Mouse (Mus musculus) NIH3T3 (cell line): ENCODE results near the gene Asnsd1.
A peak's percentile ranks its signal among the peaks of the same experiment; 100 is the strongest.
"Not testable (repeated sequence)": the region's sequence is repeated elsewhere in the genome, so short reads cannot be mapped to it uniquely, and the experiment has no call there.

Source experiments
- DNase-seq: peaks from one replicate; pipeline ENCODE4 v3.0.0-alpha.2; 2012; ENCODE audit warnings: low read depth

Gene Asnsd1

DNA sequence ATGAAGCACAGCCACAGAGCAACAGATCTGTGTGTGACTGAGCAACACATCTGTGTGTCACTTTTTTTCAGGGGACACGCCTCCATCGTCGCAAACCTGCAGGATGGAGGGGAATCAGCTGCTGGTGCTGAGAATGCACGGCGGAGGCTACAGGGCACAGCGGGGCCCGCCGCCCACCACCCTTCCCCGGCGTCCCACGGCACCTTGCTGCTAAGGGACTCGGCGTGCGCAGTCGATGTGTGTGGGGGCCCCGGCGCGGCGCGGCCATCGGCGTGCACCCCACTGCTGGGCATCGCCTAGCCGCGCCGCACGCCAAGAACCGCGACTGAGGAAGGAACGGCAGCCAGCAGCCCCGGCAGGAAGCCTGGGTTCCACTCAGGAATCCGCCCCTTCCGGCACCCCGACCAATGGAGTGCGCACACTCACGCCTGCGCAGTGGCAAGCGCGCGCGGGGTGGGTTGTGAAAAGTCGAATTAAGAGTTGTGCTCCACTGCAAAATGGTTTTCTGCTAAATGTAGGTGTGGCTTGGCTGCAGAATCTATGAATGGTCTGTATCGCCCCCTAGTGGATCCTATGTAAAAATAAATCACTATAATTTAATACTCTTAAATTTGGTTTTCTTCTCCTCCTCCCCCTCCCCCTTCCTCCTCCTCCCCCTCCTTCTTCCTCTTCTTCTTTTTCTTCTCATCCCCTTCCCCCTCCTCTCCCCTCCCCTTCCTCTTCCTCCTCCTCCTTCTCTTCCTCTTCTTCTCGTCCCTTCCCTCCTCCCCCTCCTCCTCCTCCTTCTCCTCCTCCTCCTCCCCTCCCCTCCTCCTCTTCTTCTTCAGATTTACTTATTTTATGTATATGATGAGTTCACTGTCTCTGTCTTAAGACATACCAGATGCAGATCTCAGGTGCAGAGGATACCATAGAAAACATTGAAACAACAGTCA is at the start of gene Asnsd1, which contains the start of the genes Asdurf and Gm28551:
Gene Asnsd1 (minus strand): TSS at position 426 of the 935 bp plus-strand sequence.
Gene Asdurf (minus strand): TSS at position 293 of the 935 bp plus-strand sequence.
Gene Gm28551 (minus strand): TSS at position 341 of the 935 bp plus-strand sequence.
- DNase-seq, result peak; percentile 99

DNA sequence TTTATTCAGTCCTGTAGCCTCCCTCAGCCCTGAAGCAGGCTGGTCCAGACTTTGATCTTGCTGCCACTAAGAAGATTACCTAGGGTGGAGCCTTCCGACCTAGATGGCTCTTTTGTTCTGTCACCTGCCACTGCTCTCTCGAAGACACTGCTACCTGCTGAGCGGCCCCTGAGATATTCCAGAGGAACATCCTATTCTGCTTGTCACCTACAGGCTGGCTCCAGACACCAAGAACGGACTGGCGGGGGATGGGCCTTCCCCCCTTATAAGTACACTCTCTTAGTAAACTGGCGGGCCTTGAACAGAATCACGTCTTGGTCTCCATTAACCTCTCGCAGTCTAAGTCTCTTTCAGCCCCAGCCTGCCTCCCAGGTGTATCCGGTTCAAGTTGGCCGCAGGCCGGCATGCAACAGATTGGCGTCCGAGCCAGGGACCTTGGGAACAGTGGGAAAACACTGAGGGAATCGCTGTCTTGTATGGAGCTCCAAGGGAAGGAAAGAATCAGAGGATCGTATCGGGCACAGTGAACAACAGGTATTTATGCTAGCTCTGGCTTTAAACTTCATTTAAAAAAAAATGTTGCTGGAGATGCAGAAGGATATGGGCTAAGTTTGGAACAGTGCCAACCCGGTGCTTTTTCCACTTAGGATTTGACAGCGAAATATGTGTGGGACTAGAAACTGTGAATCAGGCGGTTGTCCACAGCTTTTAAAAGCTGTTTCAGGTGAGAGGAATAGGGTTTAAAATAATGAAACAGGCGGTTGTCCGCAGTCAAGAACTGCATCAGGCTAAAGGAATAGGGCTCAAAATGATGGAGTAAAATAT is 41.6 kb upstream of the Asnsd1 start:
- not testable (repeated sequence) for DNase-seq

DNA sequence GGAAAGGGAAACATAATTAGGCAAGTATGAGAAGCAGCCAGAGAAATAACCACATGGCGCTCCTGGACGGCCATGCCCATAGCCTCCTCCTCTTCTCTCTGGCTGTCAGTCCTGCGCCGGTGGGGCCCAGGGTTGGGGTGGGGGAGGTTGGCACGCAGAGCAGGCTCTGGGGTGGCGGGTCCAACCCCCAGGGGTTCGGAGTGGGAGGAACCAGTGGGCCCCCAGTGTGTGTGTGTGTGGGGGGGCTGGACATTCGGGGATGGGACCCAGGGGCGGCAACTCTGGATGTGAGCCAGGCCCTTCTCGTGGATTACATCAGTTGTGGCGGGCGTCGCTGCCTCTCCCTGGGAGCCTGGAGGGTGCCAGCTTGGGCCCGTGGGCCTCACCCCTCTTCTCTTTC is 36.2 kb upstream of the Asnsd1 start:
- no peak for DNase-seq

DNA sequence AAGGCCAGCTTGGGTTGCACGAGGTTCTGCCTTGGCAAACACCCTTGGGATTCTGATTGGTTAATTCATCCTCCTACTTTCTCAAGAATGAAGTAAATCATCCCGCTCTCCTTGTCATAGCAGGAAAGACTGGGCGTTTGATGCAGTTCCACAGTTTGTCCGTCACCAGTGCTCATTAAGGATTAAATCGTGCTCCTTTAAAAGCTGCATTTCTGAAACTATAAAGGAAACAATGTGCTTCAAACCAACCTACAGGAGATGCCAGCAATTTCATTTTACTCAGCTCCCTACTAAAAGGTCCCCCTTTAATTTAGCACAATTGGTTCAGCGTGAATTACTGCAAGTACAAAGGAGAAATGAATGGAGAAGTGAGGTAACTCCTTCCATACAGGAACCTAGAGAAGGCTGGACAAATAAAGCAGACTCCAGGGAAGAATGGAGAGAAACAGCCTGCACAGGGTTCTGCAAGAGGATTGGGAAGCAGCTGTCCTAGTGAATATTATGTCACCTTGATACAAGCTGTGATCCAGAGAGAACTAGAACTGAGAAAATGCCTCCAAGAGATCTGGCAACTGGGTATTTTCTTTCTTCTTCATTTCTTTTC is 31.6 kb upstream of the Asnsd1 start:
- no peak for DNase-seq

DNA sequence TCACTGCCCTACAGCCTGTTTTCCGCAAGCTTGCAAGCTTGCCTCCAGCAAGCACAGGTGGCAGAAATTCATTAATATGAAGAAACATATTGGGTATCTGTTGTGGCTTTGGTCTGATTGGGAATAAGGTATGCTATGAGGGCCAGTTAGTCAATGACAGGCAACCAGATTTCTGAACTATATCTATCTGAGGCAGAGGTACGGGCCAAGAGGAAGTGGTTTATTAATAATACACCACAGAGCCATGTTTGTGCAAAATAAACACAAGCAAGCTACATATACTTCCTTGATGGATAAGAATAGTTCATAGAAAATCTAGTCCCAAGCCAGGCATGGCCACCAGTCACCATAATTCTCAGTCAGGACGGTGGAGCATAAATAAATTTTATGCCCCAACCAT is 25.2 kb upstream of the Asnsd1 start:
- DNase-seq, result no peak

DNA sequence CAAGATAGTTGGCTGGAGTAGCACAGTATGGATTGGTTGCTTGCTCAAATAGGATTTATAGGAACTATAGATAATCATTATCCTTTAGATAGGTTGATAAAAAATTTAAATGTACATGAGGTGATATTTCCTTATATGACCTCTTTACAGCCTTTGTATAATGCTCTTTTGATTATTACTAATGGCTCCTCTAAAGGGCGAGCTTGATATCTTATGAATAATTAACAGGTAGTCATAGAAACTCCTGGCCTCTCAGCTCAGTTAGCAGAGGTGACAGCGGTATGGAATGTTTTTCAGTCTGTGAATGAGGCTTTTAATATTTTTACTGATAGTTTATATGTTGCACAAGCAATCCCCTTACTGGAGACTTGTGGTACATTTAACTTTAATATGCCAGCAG is 23.4 kb upstream of the Asnsd1 start:
- DNase-seq, result not testable (repeated sequence)

DNA sequence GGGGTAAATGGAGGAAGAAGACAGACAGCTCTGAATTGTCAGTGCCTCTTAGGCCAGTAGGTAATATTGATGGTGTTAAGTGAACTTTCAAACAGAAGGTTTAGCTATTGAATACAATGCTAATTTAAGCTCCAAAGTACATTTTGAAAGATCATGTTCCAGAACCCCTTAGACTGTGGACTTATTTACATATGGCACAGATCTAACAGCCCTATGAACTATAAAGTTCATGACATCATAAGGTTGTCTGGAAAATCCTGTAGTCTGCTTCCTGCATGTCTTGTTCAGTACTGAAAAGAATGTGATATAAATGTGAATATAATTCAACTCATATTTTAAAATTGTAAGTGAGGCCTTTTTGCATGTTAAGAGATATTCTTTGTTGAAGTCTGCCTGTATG is 6.4 kb upstream of the Asnsd1 start:
- DNase-seq, result no peak

DNA sequence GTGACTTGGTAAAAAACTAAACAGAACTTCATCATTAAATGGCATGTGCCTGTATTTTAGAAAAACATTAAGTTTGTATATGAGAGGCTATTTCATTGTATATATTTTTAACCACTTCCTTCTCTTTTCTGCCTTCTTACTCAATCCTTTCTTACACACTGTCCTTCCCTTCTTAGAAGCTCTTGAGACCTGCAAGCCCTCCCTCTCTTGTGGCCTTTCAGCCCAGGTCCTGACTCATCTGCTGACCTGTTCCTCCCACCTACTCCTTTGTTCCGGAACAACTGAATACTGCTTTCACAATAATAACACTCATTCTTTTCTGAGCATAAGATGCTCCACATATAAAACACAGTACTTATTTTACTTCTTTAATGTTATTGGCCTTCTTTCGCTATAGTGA is 11.5 kb downstream of the Asnsd1 start:
- DNase-seq, result no peak

DNA sequence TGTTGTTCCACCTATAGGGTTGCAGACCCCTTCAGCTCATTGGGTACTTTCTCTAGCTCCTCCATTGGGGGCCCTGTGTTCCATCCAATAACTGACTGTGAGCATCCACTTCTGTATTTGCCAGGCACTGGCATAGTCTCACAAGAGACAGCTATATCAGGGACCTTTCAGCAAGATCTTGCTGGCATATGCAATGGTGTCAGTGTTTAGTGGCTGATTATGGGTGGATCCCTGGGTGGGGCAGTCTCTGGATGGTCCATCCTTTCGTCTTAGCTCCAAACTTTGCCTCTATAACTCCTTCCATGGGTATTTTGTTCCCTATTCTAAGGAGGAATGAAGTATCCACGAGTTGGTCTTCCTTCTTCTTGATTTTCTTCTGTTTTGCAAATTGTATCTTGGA is 15.1 kb downstream of the Asnsd1 start:
- not testable (repeated sequence) for DNase-seq

DNA sequence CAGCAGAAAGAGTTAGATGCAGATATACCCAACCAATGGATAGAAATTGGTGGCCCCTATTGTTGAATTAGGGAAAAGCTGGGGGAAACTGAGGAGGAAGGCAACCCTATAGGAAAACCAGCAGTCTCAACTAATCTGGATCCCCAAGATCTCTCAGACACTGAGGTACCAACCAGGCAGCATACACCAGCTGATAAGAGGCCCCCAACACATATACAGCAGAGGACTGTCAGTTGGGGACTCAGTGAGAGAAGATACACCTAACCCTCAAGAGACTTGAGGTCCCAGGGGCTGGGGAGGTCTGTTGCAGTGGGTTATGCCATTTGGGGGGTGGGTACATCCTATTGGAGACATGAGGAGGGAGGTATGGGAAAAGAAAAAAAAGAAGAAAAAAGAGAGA is 17.1 kb downstream of the Asnsd1 start:
- DNase-seq, result no peak

DNA sequence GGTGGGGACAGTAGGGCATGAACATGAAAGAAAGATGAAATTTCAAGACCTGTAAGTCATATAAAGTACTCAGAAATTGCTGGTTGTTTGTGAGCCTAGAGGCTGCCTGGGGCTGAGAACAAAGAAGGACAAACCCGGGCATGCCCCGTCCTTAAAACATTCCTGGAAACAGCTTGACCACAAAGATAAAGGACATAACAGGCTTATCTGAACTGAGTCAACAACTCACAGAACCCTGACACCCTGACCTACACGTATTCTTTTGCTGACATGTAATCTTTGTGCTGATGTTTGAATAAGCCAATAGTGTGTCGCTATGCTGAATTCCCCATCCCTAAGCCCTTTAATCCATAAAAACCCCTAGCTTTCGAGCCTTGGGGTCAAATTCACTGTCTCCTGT is 19.0 kb downstream of the Asnsd1 start:
- DNase-seq, result not testable (repeated sequence)

DNA sequence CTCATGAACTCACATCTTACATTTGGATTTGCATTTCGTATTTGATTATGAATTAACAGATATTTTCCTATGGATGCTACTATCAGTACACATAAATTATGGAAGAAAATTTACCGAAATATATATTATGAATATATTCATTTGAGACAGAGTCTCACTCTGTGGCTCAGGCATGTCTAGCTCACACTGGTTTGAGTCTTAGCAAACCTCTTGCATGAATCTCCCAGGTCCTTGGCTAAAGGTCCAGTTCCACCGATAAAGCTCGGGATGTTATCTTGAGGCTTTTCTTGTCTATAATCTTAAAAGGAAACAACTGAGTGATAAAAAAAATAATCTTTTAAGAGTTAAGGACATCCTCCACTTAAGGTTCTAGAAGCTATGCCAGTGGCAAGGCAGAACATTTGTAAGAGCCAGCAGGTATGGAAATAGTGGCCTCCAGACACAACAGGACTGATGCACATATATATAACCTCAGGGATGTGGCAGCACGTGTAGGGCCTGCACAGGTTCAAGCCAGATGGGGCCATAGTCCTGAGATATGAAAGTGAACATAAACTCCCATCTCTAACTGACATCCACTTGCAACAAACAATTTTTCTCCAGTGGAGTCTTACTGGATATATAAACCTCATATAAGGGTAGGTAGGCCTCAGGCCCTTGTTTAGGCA is 27.6 kb downstream of the Asnsd1 start:
- no peak for DNase-seq

DNA sequence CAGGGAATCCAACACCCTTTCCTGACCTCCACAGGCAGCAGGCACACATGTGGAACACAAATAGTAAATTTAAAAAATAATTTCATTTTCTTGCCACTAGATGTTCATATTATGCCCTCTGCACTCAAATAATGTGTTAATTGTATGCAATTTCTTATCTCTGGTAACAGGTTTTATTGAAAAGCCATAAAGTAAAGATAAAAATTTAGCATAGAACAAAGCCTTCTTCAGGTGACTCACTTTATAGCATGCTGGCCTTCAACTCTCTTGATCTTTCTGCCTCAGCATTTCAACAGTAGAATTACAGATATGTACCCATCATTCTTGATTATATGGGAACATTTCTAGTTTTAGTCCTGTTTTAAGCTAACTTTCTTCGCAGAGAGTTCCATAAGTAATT is 28.3 kb downstream of the Asnsd1 start:
- no peak for DNase-seq

DNA sequence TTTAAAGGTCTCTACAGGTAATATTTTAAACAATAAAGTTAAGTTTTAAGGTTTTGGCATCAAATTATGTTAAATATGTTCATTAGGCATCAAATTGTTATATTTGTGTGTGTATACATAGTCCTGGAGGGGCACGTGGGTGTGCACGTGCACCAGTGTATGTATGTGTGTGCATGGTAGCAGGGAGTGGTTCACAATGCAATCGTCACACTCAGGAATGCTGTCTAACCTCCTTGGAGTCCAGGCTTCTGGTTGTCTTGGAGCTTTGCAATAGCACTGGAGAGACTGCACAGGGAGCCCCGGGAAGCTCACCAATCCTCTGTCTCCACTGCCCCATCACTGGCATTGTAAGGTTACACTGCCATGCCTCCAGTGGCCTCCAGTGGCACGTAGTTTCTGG is 29.3 kb downstream of the Asnsd1 start:
- DNase-seq, result no peak

DNA sequence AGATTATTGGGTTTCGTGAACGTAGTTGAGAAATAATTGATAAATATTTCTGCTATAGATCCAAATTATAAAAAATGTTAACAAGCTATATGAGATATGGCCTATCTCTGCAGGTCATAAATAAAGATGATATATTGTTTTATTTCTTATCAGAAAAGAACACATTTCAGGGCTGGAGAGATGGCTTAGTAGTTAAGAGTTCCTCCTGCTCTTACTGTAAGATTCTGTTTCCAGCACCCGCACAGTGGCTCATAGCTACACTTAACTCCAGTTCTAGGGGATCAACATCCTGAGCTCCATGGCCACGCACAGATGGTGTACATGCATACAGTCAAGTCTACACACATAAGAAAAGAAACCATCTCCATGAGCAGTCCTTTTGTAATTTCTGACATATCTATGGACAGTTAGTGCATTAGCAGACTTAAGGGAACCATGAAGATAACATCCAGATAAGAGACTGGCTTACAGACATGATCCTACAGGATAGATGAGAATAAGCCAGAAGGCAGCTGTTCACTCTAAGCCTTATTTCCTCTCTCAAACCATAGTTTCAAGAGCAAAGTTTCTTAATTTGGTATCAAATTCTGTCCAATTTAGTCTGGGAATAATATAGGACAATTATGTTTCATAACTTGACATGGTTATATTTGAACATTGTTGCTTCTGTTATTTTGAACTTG is 30.7 kb downstream of the Asnsd1 start:
- no peak for DNase-seq

DNA sequence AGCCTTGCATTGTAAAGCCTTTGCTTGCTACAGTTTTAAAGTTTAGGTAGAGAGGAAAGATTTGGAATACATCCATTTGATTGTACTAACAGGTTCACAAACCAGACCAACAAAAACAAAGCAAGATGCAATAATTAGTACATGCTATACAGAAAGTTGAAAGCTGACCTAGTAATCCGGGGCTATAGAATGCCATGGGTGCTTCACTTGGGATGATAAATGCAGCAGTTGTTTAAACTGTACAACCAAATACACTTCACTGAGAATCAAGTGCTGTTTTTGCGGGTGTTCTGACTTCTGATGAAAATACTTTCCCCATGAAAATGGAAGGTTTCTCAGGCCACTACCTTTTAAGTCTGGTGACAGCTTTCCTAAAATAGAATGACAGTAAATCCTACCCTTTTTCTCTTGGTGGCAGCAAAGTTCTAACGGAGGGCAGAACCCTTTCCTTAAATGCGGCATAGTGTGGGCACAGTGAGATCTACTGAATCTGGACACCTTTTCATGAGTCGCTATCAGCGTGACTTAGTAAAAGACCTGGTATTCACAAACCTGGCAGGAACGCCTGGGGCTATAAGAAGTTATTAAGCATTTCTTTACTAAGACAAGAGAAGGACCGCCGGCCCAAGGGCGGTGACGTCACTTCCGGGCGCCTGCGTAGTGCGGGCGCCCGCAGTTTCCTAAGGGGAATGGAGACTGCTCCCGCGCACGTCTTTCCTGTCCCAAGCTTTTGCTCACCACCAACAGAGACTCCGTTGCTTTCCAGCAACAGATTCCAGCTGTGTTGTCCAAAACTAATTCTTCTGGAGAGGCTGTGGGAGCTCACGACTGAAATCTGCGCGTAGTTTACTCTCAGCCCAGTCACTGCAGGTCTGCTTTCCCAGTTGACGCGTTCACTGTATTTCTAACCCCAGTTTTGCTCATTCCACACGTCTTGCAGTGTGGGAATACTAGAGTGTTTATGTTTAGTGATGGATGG is 39.3 kb downstream of the Asnsd1 start, which contains the start of gene Osgepl1:
Gene Osgepl1 (plus strand): TSS at position 636 of the 979 bp plus-strand sequence.
- peak; percentile 90 for DNase-seq

DNA sequence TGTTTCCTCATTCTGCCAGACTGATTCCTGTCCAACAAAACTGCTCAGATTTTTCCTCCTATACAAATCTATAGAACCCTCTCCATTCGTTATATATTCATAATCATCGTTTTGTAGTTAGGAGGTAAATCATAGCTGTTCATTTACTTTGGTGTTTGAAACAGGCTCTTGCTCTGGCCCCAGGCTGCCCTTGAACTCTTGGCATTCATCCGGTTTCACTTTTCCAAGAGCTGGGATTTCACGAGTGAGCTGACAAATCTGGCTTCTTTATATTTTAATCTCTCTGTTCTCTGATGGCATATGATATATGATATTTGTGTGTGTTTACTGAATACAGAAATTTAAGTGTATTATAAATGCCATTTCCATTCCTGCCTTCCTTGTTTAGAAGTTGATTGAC is 52.0 kb downstream of the Asnsd1 start:
- no peak for DNase-seq

DNA sequence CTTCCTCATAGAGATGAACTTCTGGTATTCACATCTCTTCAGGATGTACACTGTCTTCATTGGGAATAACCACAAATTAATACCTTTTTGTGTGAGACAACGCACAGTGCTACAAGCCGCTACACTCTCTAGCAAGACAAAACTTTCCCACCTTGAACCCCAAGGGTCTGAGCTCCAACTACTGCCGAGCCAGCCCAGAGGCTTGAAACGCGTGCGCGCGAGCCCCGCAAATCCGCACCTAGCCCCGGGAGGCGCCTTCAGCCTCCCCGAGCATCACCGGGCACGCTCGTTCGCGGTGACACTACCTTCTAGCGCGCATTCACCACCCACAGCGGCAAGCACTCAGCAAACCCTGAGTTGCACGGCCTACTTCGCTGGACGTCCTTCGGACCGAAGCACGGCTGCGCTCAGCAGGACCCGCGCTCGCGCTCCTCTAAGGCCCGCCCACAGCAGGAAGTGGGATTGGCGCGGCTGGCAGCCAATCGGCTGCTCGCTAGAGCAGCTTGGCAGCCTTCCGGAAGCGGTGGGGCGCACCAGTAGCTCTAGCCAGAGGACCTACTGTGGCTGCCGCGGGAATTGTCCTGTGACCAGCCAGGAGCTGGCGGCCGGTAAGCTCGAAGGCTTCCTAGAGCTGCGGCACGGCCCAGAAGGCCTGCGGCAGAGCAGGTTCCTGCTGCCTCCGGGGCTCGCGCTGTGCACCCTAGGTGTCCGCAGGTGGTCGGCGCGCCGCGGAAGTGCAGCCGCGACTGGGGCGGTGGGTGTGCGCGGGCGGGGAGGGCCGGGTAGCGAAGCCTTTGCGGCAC is 55.8 kb downstream of the Asnsd1 start, which contains the start of the genes Pms1, Ormdl1 and Gm28778:
Gene Pms1 (minus strand): TSS at position 438 of the 803 bp plus-strand sequence.
Gene Ormdl1 (plus strand): TSS at position 515 of the 803 bp plus-strand sequence.
Gene Gm28778 (plus strand): TSS at position 531 of the 803 bp plus-strand sequence.
- peak; percentile 98 for DNase-seq
